Mouse (Mus musculus) liver, postnatal 0 days (tissue): ENCODE measurements around the gene Hoxa2. TPM values are rescaled to one million over a fixed set of nuclear protein-coding genes. Genes with fewer than 3 reads are reported as not detected.

Experiments used
- ATAC-seq: fragments of 200-750 bp; cut with Nextera tagmentation; 2 replicates; pipeline ENCODE4 v1.8.0; 2017; ENCODE audit warnings: mild to moderate bottlenecking, moderate library complexity
- DNase-seq: peaks from one replicate; pipeline ENCODE4 v3.0.0-alpha.2; 2016
- H3K27ac ChIP-seq: fragments of 300-500 bp; sonication (generic); 2 replicates; pipeline ENCODE4 v1.5.1; 2014; ENCODE audit warnings: antibody characterized with exemption, moderate library complexity, mild to moderate bottlenecking, low read depth
- H3K27me3 ChIP-seq: fragments of 300-500 bp; sonication (generic); 2 replicates; pipeline ENCODE4 v1.6.1; 2014; ENCODE audit warnings: low read length, control low read depth, mixed read lengths; ENCODE audit not compliant: insufficient read depth
- H3K36me3 ChIP-seq: fragments of 300-500 bp; sonication (generic); replicated peaks from 2 replicates; pipeline ENCODE4 v1.6.1; 2014; ENCODE audit warnings: mild to moderate bottlenecking, control low read depth, low read length, moderate library complexity, mixed read lengths; ENCODE audit not compliant: insufficient read depth
- H3K4me1 ChIP-seq: fragments of 300-500 bp; sonication (generic); 2 replicates; pipeline ENCODE4 v1.6.1; 2014; ENCODE audit warnings: antibody characterized with exemption, mild to moderate bottlenecking, control low read depth; ENCODE audit not compliant: insufficient read depth
- H3K4me2 ChIP-seq: fragments of 300-500 bp; sonication (generic); 2 replicates; pipeline ENCODE4 v1.6.1; 2014; ENCODE audit warnings: low read depth, mild to moderate bottlenecking, low read length, moderate library complexity, mixed read lengths
- H3K4me3 ChIP-seq: fragments of 300-500 bp; sonication (generic); 2 replicates; pipeline ENCODE4 v1.5.1; 2014; ENCODE audit warnings: low read depth, low read length
- H3K9ac ChIP-seq: fragments of 300-500 bp; sonication (generic); replicated peaks from 2 replicates; pipeline ENCODE4 v1.6.1; 2014; ENCODE audit warnings: mild to moderate bottlenecking, moderate library complexity
- H3K9me3 ChIP-seq: fragments of 300-500 bp; sonication (generic); 2 replicates; pipeline ENCODE4 v1.6.1; 2016; ENCODE audit warnings: mild to moderate bottlenecking, control low read depth, low read length, mixed read lengths
- CTCF ChIP-seq: sonication (generic); IDR thresholded peaks from 2 replicates; pipeline ENCODE4 v1.5.1; 2016; ENCODE audit warnings: antibody characterized with exemption, low read depth
- EP300 ChIP-seq: IDR thresholded peaks from 2 replicates; pipeline ENCODE4 v1.6.1; 2016; ENCODE audit warnings: antibody characterized with exemption, low read depth, mild to moderate bottlenecking
- WGBS: fragments of 180-500 bp; shearing (Covaris S2); extraction: QIAGEN DNeasy Blood & Tissue Kit; methylation state at CpG from one replicate; pipeline ENCODE4 v1.1.7; 2014; ENCODE audit not compliant: insufficient replicate concordance; 5-methylcytosine and 5-hydroxymethylcytosine counted together
- polyA plus RNA-seq: library from polyadenylated mRNA; unstranded; fragments of >200 nt; fragmentation: Nextera tagmentation; extraction: Ambion mirVana; gene quantifications from 2 replicates; pipeline ENCODE4 v1.2.1, GENCODE M21; 2015

Gene Hoxa2
- polyA plus RNA-seq, 1 experiment from 2014 or later, result 0.39 TPM

DNA sequence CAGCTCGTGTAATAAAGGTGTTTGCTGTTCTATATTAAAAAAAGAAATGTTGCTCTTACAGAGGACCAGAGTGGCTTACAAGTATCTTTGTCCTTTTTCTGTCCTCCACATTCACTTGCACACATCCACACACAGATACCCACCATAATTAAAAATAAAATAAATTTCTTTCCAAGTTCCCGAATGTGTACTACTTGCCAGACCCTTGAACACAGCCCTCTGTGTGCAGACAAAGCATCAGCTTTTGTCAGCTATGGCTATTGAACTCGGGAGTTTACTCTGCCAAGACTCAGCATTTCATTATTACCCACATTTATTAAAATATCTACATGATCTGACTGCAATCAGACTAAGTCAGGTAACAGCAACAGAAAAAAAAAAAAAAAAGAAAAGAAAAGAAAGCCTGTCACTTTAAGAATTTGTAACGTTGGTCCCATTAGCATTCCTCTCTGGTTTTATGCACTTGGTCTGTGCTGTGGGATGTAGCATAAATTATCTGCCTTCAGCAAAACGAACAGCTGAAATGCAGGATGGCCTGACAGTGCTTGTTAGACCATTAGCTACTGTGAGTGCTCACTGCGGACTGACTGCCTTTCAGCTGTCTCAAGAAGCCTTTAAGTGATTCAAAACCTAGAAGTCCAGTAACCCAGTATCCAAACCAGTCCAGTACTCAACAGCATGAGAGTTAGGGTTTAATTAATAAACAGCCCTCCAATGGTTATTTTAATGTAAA lies 45.6 kb downstream of the Hoxa2 start:
- DNase-seq (no peak), ATAC-seq (no peak)
- WGBS, result 45% methylated on average over 6 of the region's 6 CpGs
- no peak overlapping the region for H3K27ac ChIP-seq
- H3K4me1 ChIP-seq, result 0 out of 2 replicates have a peak, but pooled peaks cover 4% of the 10 kb centered on the region
- H3K9ac ChIP-seq, result no peak overlapping the region
- TF ChIP-seq EP300 (no peak), CTCF (no peak)
- no peaks in the 10 kb centered on the region for H3K36me3 ChIP-seq
- H3K4me2 ChIP-seq, result no peak overlapping the region
- H3K27me3 ChIP-seq, result 0 out of 2 replicates have a peak, but pooled peaks cover 3% of the 10 kb centered on the region
- H3K9me3 ChIP-seq, result no peaks in the 10 kb centered on the region
- no peak overlapping the region for H3K4me3 ChIP-seq

DNA sequence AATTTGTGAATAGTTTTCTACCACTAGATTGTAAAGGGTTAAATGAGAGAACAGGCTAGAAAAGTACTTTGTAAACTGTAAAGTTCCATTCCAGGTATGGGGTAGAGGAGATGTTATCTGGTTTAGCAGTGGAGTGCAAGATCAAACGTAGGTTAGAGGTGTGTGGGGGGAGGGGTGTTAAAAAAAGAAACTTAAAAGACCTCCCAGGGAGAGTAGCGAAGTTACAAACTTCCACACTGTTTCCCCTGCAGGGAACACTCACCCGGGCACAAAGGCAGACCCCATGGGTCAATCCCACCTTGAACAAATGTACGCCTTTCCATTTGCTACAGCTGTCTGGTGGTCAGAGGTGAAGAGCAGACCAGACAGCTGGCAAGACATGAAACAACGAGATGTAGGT lies 48.7 kb downstream of the Hoxa2 start:
- TF ChIP-seq CTCF (no peak), EP300 (no peak)
- H3K27ac ChIP-seq, result no peak overlapping the region
- no peaks in the 10 kb centered on the region for H3K9me3 ChIP-seq
- ATAC-seq, result no peak
- no peak overlapping the region for H3K4me2 ChIP-seq
- 0 out of 2 replicates have a peak, but pooled peaks cover 6% of the 10 kb centered on the region for H3K27me3 ChIP-seq
- 0 out of 2 replicates have a peak, but pooled peaks cover 4% of the 10 kb centered on the region for H3K4me1 ChIP-seq
- no peak overlapping the region for H3K9ac ChIP-seq
- WGBS, result 23% methylated on average over 5 of the region's 5 CpGs
- H3K4me3 ChIP-seq, result no peak overlapping the region
- H3K36me3 ChIP-seq, result no peaks in the 10 kb centered on the region
- DNase-seq, result no peak

Other genes starting within 250 kb of the Hoxa2 start
- 25.1 and 25.3 TPM in 2 replicates for gene Skap2, start 152.3 kb downstream of the Hoxa2 start, polyA plus RNA-seq
- 0.11 and 0.16 TPM in 2 replicates for gene Hoxa1, start 6.5 kb downstream of the Hoxa2 start, polyA plus RNA-seq
- not detected in 2 replicates for gene 5730596B20Rik, start 12.7 kb upstream of the Hoxa2 start, polyA plus RNA-seq
- 0.13 and 0.30 TPM in 2 replicates for gene Hoxa4, start 26.9 kb upstream of the Hoxa2 start, polyA plus RNA-seq
- gene Hoxa5, start 39.8 kb upstream of the Hoxa2 start, polyA plus RNA-seq, result 0.58 and 0.73 TPM in 2 replicates
- gene Hoxa6, start 43.9 kb upstream of the Hoxa2 start, polyA plus RNA-seq, result not detected in 2 replicates
- gene Hoxa3, start 48.5 kb upstream of the Hoxa2 start, polyA plus RNA-seq, result 0.16 and 0.17 TPM in 2 replicates
- gene Gm28308, start 48.5 kb upstream of the Hoxa2 start, polyA plus RNA-seq, result not detected in 2 replicates
- gene Hoxa7, start 57.0 kb upstream of the Hoxa2 start, polyA plus RNA-seq, result 0.39 and 0.50 TPM in 2 replicates
- gene Hoxa9, start 66.3 kb upstream of the Hoxa2 start, polyA plus RNA-seq, result 0.11 and 0.26 TPM in 2 replicates
- not detected in 2 replicates for gene Hoxa10, start 76.0 kb upstream of the Hoxa2 start, polyA plus RNA-seq
- gene Hoxa11, start 81.0 kb upstream of the Hoxa2 start, polyA plus RNA-seq, result not detected in 2 replicates
- not detected in 2 replicates for gene Hoxa13, start 96.0 kb upstream of the Hoxa2 start, polyA plus RNA-seq
- gene Evx1, start 148.7 kb upstream of the Hoxa2 start, polyA plus RNA-seq, result not detected in 2 replicates